Mouse (Mus musculus): ENCODE results near the gene Rac3. TPM values are rescaled to one million over a fixed set of nuclear protein-coding genes. Genes with fewer than 3 reads are reported as not detected.
A peak's percentile ranks its signal among the peaks of the same experiment; 100 is the strongest.

Gene Rac3
- polyA plus RNA-seq, 1 experiment = 60.4 TPM

DNA sequence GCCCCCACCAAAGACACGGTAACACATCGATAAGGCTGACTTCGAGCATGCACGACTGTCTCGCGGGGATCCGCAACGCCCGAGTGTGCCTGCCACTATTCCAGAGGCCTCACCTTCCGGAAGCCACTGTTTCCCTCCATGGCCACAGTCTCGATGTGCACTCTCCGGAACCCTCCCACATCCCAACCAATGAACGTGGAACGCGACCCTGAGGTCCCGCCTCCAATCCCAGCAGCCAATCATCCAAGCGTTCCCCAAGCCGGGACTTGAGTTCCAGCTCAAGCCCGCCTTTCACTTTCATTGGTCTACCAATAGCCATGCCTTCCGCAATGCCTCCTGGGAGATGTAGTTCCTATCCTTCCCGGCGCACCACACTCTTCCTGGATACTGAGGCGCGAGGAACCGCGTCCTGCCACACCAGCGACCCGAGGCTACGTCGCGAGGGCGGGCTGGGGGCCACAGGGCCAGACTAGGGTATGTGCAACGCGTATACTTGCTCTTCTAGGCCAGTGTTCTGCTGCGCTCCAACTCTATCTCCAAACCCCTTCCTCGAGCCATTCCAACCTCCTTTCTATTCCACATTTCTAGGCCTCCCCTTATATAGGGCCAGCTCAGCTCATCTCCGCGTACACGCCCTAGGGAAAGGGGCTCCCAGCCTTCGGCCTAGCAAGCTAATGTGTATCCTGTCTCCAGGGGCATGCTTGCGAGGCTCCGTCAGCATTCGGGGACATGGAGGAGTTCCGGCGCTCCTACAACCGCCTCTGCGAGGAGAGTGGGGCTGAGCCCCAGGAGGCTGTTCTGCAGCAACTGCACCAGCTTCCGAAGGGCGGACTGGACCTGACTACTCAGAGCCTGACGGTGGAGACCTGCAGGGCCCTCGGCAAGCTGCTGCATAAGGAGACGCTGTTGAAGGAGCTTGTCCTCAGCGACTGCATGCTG is 7.4 kb upstream of the Rac3 start, which contains the start of the genes Cenpx and Lrrc45:
TSS of gene Cenpx (minus strand) at position 159 of the 939 bp plus-strand sequence.
TSS of gene Lrrc45 (plus strand) at position 346 of the 939 bp plus-strand sequence.
- Histone ChIP-seq H3K4me1 (ENCODE audit: control insufficient read depth, insufficient read depth, low read length) (peaks cover 3% of the 10 kb centered on the region), H3K4me3 (ENCODE audit: insufficient read depth, low read length) (peak within 1 kb of the TSS; percentile 61), H3K27ac (ENCODE audit: insufficient read depth, low read length) (no peak within 1 kb of the TSS)
- no peak for TF ChIP-seq CTCF (IDR thresholded peaks at IDR 0.05; ENCODE audit: extremely low read depth, insufficient read depth, low read length)
- TF ChIP-seq POLR2A (IDR thresholded peaks at IDR 0.05; ENCODE audit: extremely low read depth, insufficient read depth, low read length) = peak; percentile 77

DNA sequence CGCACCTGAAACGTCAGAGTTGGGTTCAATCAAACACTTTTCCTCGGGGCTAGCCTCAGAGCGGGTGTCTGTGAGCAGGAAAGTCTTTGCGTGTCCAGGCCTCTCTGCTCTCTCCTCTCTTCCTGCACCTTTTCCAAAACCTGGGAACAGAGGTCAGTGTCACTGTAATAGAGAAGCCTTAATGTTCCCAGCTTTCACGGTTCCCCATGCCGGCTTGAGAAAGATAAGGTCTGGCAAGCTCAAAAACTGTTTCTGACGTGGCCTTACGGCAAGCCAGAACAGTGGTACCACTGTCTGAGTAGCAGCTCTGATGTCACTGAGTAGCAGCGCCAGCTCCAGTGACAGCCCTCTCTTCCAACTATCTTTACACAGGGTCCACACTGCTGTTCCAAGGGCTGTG is 6.7 kb upstream of the Rac3 start:
- H3K27ac ChIP-seq (ENCODE audit: insufficient read depth, low read length) = no peak overlapping the region
- TF ChIP-seq CTCF (IDR thresholded peaks at IDR 0.05; ENCODE audit: extremely low read depth, insufficient read depth, low read length) (no peak), POLR2A (IDR thresholded peaks at IDR 0.05; ENCODE audit: extremely low read depth, insufficient read depth, low read length) (no peak)

GRCm38 (mm10) chr11:120715131-120715530 is 6.1 kb upstream of the Rac3 start:
- TF ChIP-seq CTCF (IDR thresholded peaks at IDR 0.05; ENCODE audit: extremely low read depth, insufficient read depth, low read length) = no peak
- no peak for TF ChIP-seq POLR2A (IDR thresholded peaks at IDR 0.05; ENCODE audit: extremely low read depth, insufficient read depth, low read length)
- H3K27ac ChIP-seq (ENCODE audit: insufficient read depth, low read length) = no peak overlapping the region
- H3K4me1 ChIP-seq (ENCODE audit: control insufficient read depth, insufficient read depth, low read length) = peaks cover 3% of the 10 kb centered on the region
- no peak overlapping the region; the same call in 1 of the 2 replicates for H3K4me3 ChIP-seq (ENCODE audit: insufficient read depth, low read length)

More for the DNA sequence above, 6.7 kb upstream of the Rac3 start:
- H3K4me1 ChIP-seq (ENCODE audit: control insufficient read depth, insufficient read depth, low read length) = peaks cover 3% of the 10 kb centered on the region
- H3K4me3 ChIP-seq (ENCODE audit: insufficient read depth, low read length) = peak overlapping the region; percentile 61

GRCm38 (mm10) chr11:120719242-120719641 is 2.0 kb upstream of the Rac3 start:
- peaks cover 3% of the 10 kb centered on the region for H3K4me1 ChIP-seq (ENCODE audit: control insufficient read depth, insufficient read depth, low read length)
- H3K4me3 ChIP-seq (ENCODE audit: insufficient read depth, low read length) = no peak overlapping the region
- no peak overlapping the region for H3K27ac ChIP-seq (ENCODE audit: insufficient read depth, low read length)
- TF ChIP-seq CTCF (IDR thresholded peaks at IDR 0.05; ENCODE audit: extremely low read depth, insufficient read depth, low read length) (no peak), POLR2A (IDR thresholded peaks at IDR 0.05; ENCODE audit: extremely low read depth, insufficient read depth, low read length) (no peak)

DNA sequence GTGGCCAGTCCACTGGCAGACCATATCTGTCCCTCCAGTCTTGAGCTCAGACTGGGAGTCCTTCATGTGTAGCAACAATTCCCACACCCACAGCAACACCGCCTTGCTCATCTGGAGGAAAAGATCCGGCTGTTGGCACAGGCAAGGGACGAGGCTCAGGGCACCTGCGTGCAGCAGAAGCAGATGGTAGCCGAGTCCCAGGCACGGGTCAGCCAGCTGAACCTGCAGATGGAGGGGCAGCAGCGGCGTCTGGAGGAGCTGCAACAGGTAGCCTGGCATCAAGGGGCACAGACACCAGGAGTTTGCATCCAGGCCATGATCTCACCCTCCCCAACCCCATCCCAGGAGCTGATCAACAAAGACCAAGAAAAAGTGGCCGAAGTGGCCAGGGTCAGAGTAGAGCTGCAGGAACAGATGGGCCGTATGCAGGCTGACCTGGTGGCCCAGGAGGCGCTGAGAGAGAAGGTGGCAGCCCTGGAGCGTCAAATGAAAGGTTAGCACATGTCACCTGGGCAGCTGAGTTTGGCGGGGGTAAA is 1.4 kb upstream of the Rac3 start:
- TF ChIP-seq CTCF (IDR thresholded peaks at IDR 0.05; ENCODE audit: extremely low read depth, insufficient read depth, low read length) (no peak), POLR2A (IDR thresholded peaks at IDR 0.05; ENCODE audit: extremely low read depth, insufficient read depth, low read length) (no peak)
- Histone ChIP-seq H3K27ac (ENCODE audit: insufficient read depth, low read length) (no peak overlapping the region), H3K4me1 (ENCODE audit: control insufficient read depth, insufficient read depth, low read length) (no peaks in the 10 kb centered on the region), H3K4me3 (ENCODE audit: insufficient read depth, low read length) (no peak overlapping the region)

DNA sequence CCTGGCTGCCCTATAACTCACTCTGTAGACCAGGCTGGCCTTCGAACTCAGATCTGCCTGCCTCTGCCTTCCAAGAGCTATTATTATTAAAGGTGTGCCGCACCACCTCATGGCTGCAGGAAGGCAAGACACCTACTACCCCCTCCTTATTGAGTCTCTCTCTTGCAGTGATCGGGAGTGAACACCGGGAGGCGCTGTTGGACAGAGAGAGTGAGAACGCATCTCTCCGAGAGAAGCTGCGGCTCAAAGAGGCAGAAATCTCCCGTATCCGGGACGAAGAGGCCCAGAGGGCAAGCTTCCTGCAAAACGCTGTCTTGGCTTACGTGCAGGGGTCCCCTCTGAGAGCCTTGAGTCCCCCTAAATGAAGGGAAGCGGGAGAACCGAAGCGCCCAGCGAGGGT is 820 bp upstream of the Rac3 start:
- H3K4me1 ChIP-seq (ENCODE audit: control insufficient read depth, insufficient read depth, low read length) = no peaks in the 10 kb centered on the region
- peak overlapping the region; percentile 45; the same call in 1 of the 2 replicates for H3K4me3 ChIP-seq (ENCODE audit: insufficient read depth, low read length)
- no peak overlapping the region for H3K27ac ChIP-seq (ENCODE audit: insufficient read depth, low read length)
- TF ChIP-seq CTCF (IDR thresholded peaks at IDR 0.05; ENCODE audit: extremely low read depth, insufficient read depth, low read length) = peak; percentile 99
- TF ChIP-seq POLR2A (IDR thresholded peaks at IDR 0.05; ENCODE audit: extremely low read depth, insufficient read depth, low read length) = no peak

- Histone ChIP-seq H3K4me1 (ENCODE audit: control insufficient read depth, insufficient read depth, low read length) (no peaks in the 10 kb centered on the region), H3K4me3 (ENCODE audit: insufficient read depth, low read length) (peak overlapping the region; percentile 45), H3K27ac (ENCODE audit: insufficient read depth, low read length) (no peak overlapping the region)
- no peak for TF ChIP-seq CTCF (IDR thresholded peaks at IDR 0.05; ENCODE audit: extremely low read depth, insufficient read depth, low read length)
- TF ChIP-seq POLR2A (IDR thresholded peaks at IDR 0.05; ENCODE audit: extremely low read depth, insufficient read depth, low read length) = no peak
These were observed 879 bp downstream of the Rac3 start for GRCm38 (mm10) chr11:120722067-120722630.

- Histone ChIP-seq H3K4me1 (ENCODE audit: control insufficient read depth, insufficient read depth, low read length) (no peaks in the 10 kb centered on the region), H3K4me3 (ENCODE audit: insufficient read depth, low read length) (no peak overlapping the region), H3K27ac (ENCODE audit: insufficient read depth, low read length) (no peak overlapping the region)
- TF ChIP-seq CTCF (IDR thresholded peaks at IDR 0.05; ENCODE audit: extremely low read depth, insufficient read depth, low read length) (no peak), POLR2A (IDR thresholded peaks at IDR 0.05; ENCODE audit: extremely low read depth, insufficient read depth, low read length) (no peak)
These were observed 1.6 kb downstream of the Rac3 start for GRCm38 (mm10) chr11:120722761-120723382.

DNA sequence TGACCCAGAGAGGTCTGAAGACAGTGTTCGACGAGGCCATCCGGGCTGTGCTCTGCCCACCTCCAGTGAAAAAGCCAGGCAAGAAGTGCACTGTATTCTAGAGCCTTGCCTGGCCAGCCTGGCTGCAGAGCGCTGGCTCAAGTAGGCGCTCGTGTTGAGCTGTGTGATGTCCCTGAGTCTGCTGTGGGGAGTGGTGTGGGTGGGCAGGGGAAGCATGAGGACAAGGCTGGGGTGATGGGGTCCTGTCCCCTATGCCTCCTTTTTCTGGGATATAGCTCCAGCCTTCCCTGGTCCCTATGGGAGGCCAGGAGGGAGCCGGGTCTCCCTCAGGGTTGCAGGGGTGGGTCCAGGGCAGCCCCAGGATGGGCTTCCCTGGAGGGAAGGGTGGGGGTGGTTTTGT is 2.2 kb downstream of the Rac3 start:
- TF ChIP-seq POLR2A (IDR thresholded peaks at IDR 0.05; ENCODE audit: extremely low read depth, insufficient read depth, low read length) (no peak), CTCF (IDR thresholded peaks at IDR 0.05; ENCODE audit: extremely low read depth, insufficient read depth, low read length) (no peak)

More for the DNA sequence above, 2.2 kb downstream of the Rac3 start:
- H3K4me3 ChIP-seq (ENCODE audit: insufficient read depth, low read length) = no peak overlapping the region
- H3K4me1 ChIP-seq (ENCODE audit: control insufficient read depth, insufficient read depth, low read length) = no peaks in the 10 kb centered on the region
- no peak overlapping the region for H3K27ac ChIP-seq (ENCODE audit: insufficient read depth, low read length)

Data from cortical plate, adult 2 months (tissue).